Mouse (Mus musculus) gastrocnemius, adult 8-10 months (tissue): Measurements from ENCODE around the gene Limd1. TPM values are rescaled to one million over a fixed set of nuclear protein-coding genes. Genes with fewer than 3 reads are reported as not detected.

ENCODE experiments used
- total RNA-seq, 4 experiments: library from RNA; stranded (reverse); gene quantifications; 2 replicates each; pipeline ENCODE4 v1.2.4; 2022

Limd1 gene
- total RNA-seq, 4 experiments from 2014 or later: 34.3 to 48.3 (median 40.6) TPM

Other genes with a start within 250 kb of the Limd1 start
- 1 to 10 TPM in 2 of 4 experiments, under 1 TPM in 2; 0.60 to 1.5 (median 1.0) TPM for gene Tmem158, start 217.9 kb upstream of the Limd1 start, total RNA-seq
- gene Lars2, start 111.8 kb upstream of the Limd1 start, total RNA-seq: 1,000 to 10,000 TPM in 1 of 4 experiments, 10 to 100 TPM in 3; 45.5 to 5,411 (median 74.9) TPM
- gene Sacm1l, start 51.1 kb downstream of the Limd1 start, total RNA-seq: 10 to 100 TPM; 15.8 to 25.1 (median 19.2) TPM
- gene Slc6a20b, start 153.9 kb downstream of the Limd1 start, total RNA-seq: not detected
- not detected for gene Ccr9, start 199.7 kb downstream of the Limd1 start, total RNA-seq
- gene Slc6a20a, start 200.2 kb downstream of the Limd1 start, total RNA-seq: not detected
- 10 to 100 TPM; 13.1 to 17.7 (median 15.2) TPM for gene Lztfl1, start 239.0 kb downstream of the Limd1 start, total RNA-seq